In the genomic region with DNA sequence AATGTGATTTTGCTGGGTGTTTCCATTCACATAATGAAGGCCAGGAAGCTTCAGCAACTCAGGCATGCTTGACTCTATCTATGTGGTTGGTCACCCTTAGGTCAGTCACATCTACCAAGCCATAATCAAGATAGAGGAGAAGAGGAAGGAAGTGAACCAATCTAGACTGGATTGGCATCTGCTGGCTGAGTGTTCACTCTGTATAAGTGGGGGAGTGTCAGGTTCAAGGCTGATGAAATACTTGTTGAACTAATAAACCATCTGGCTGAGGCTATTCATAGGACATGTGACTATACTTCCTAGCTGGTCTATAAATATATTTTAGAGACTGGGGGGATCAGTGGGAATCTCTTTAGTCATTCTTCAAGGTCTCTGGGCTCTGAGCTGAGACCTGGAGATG, we compare ENCODE assay signal across 28 mouse cellular contexts.
DNase-seq lines count a peak whose midpoint lies in the region; ATAC-seq lines count a peak whose summit lies in the region.
"Had no signal": no experiment of that assay in that cellular context is flagged by ENCODE, and none has a peak within 500 bp of the region (broad histone marks: within the 10 kb centered on the region; RNA-seq: fewer than 3 reads in every experiment).

No protein-coding gene starts in this region.

- no peak overlapping the region for H3K27ac ChIP-seq in intestine, embryonic 14.5 days (ENCODE audit: low read depth)
- no peak overlapping the region for H3K27ac ChIP-seq in intestine, embryonic 16.5 days (ENCODE audit: low read length)
- H3K27ac ChIP-seq: embryonic facial prominence, embryonic 13.5 days; embryonic facial prominence, embryonic 15.5 days; forebrain, embryonic 10.5 days; forebrain, embryonic 12.5 days had no signal

- H3K4me1 ChIP-seq in intestine, embryonic 14.5 days (replicated peaks; ENCODE audit: control insufficient read depth, insufficient read depth, low read length), result no peaks in the 10 kb centered on the region
- peaks cover 6% of the 10 kb centered on the region; the same call in 1 of the 2 replicates for H3K4me1 ChIP-seq in intestine, embryonic 16.5 days (ENCODE audit: control insufficient read depth, insufficient read depth, low read length)
- H3K4me1 ChIP-seq: forebrain, embryonic 12.5 days had no signal

- ATAC-seq in intestine, embryonic 14.5 days (replicated peaks; ENCODE audit: low FRiP score, low TSS enrichment, low read depth), result no peak
- no peak for ATAC-seq in intestine, embryonic 16.5 days
- ATAC-seq: CD4-positive, CD25-positive, alpha-beta regulatory T cell, adult 4 months; forebrain, embryonic 14.5 days; forebrain, postnatal 0 days had no signal

- no peaks in the 10 kb centered on the region for H3K9me3 ChIP-seq in intestine, embryonic 14.5 days (ENCODE audit: control insufficient read depth, low read length)
- no peaks in the 10 kb centered on the region for H3K9me3 ChIP-seq in intestine, embryonic 16.5 days (ENCODE audit: control insufficient read depth, low read length)
- H3K9me3 ChIP-seq: embryonic facial prominence, embryonic 13.5 days; embryonic facial prominence, embryonic 15.5 days; forebrain, embryonic 10.5 days; forebrain, embryonic 12.5 days had no signal

- H3K9ac ChIP-seq in intestine, embryonic 14.5 days (ENCODE audit: low read length), result no peak overlapping the region
- no peak overlapping the region for H3K9ac ChIP-seq in intestine, embryonic 16.5 days (ENCODE audit: low read depth, low read length)
- H3K9ac ChIP-seq: embryonic facial prominence, embryonic 13.5 days; embryonic facial prominence, embryonic 15.5 days; forebrain, embryonic 12.5 days; forebrain, postnatal 0 days had no signal

- H3K4me2 ChIP-seq in intestine, embryonic 14.5 days (ENCODE audit: low read length), result no peak overlapping the region
- H3K4me2 ChIP-seq in intestine, embryonic 16.5 days (ENCODE audit: low read depth, low read length), result no peak overlapping the region
- H3K4me2 ChIP-seq: embryonic facial prominence, embryonic 13.5 days; embryonic facial prominence, embryonic 15.5 days; forebrain, embryonic 12.5 days had no signal

- no peaks in the 10 kb centered on the region for H3K27me3 ChIP-seq in intestine, embryonic 14.5 days (replicated peaks; ENCODE audit: control insufficient read depth, insufficient read depth, low read length)
- no peaks in the 10 kb centered on the region for H3K27me3 ChIP-seq in intestine, embryonic 16.5 days (replicated peaks; ENCODE audit: control insufficient read depth, insufficient read depth, low read length)
- H3K27me3 ChIP-seq: CH12.LX; embryonic facial prominence, embryonic 13.5 days; forebrain, embryonic 12.5 days had no signal

- H3K4me3 ChIP-seq in intestine, embryonic 14.5 days (ENCODE audit: low read depth, low read length), result no peak overlapping the region
- no peak overlapping the region for H3K4me3 ChIP-seq in intestine, embryonic 16.5 days (ENCODE audit: low read length)
- H3K4me3 ChIP-seq: embryonic facial prominence, embryonic 13.5 days; embryonic facial prominence, embryonic 15.5 days; erythroblast, embryonic 14.5 days; forebrain, embryonic 10.5 days; forebrain, embryonic 12.5 days had no signal

- peak; percentile 18 for DNase-seq in intestine, embryonic 14.5 days (ENCODE audit: low spot score)
- DNase-seq in lung, postnatal 10 days, result peak; percentile 6
- DNase-seq in lung, postnatal 25 days (ENCODE audit: low spot score), result no peak
- peak; percentile 31 for DNase-seq in 416B (ENCODE audit: low read depth)
- DNase-seq in Muller cell, postnatal 12 days (ENCODE audit: inconsistent ontology term), result peak; percentile 26
- DNase-seq in frontal cortex, postnatal 10 days (ENCODE audit: low spot score in 2 of 2), result no peak
- DNase-seq: adrenal gland, adult 2 months; adrenal gland, postnatal 10 days; adrenal gland, postnatal 25 days; B cell, adult 2 months; cerebellum, adult 11 months; cerebellum, adult 18-20 months; cerebellum, adult 8-10 months; cerebellum, adult 9-11 months; cerebellum, postnatal 14 days; cerebellum, postnatal 36 days; embryo, embryonic 11 days; forebrain, postnatal 0 days had no signal

- H3K36me3 ChIP-seq in intestine, embryonic 14.5 days (ENCODE audit: control insufficient read depth, insufficient read depth, low read length), result no peaks in the 10 kb centered on the region
- no peaks in the 10 kb centered on the region for H3K36me3 ChIP-seq in intestine, embryonic 16.5 days (ENCODE audit: control insufficient read depth, insufficient read depth, low read length)
- H3K36me3 ChIP-seq: embryonic facial prominence, embryonic 13.5 days; embryonic facial prominence, embryonic 15.5 days; forebrain, embryonic 10.5 days; forebrain, embryonic 12.5 days; G1E had no signal

Comparison
In these comparisons a context has a peak if more than half of its experiments do, and no peak if none do; other contexts are left out.
1. DNase-seq: peak in intestine, embryonic 14.5 days (single experiment), lung, postnatal 10 days (single experiment), 416B (single experiment) and Muller cell, postnatal 12 days (single experiment); none in lung, postnatal 25 days (single experiment) and frontal cortex, postnatal 10 days (0 of 2).